Mouse (Mus musculus) C2C12 (cell line): Measurements from ENCODE around the gene Mrfap1. TPM values are rescaled to one million over a fixed set of nuclear protein-coding genes. Genes with fewer than 3 reads are reported as not detected.

Experiments used
- H3K27me3 ChIP-seq: one replicate; pipeline ENCODE4 v1.6.1; 2011; ENCODE audit not compliant: control insufficient read depth, insufficient read depth, insufficient read length
- H3K36me3 ChIP-seq: one replicate; pipeline ENCODE4 v1.6.1; 2011; ENCODE audit not compliant: control insufficient read depth, insufficient read depth
- H3K4me3 ChIP-seq: one replicate; pipeline ENCODE4 v1.5.1; 2011; ENCODE audit warnings: mild to moderate bottlenecking, control low read depth; ENCODE audit not compliant: poor library complexity, insufficient read depth, severe bottlenecking
- H3K79me2 ChIP-seq: one replicate; pipeline ENCODE4 v1.6.1; 2011; ENCODE audit not compliant: control insufficient read depth, insufficient read depth
- H3K79me3 ChIP-seq: one replicate; pipeline ENCODE4 v1.6.1; 2011; ENCODE audit warnings: low read depth, control low read depth
- H3ac ChIP-seq: one replicate; pipeline ENCODE3; 2011; ENCODE audit warnings: low read depth; ENCODE audit not compliant: control insufficient read depth, insufficient read length
- CEBPB ChIP-seq: IDR thresholded peaks from one replicate; pipeline ENCODE4 v1.6.1; 2011; ENCODE audit warnings: low read depth, mild to moderate bottlenecking, control low read depth, moderate library complexity
- CTCF ChIP-seq: IDR thresholded peaks from one replicate; pipeline ENCODE4 v1.5.1; 2011; ENCODE audit not compliant: control insufficient read depth, insufficient read depth, insufficient read length
- FOSL1 ChIP-seq: IDR thresholded peaks from one replicate; pipeline ENCODE4 v1.8.0; 2011; ENCODE audit warnings: mild to moderate bottlenecking, low read length; ENCODE audit not compliant: poor library complexity, insufficient read depth, severe bottlenecking
- MAX ChIP-seq: IDR thresholded peaks from one replicate; pipeline ENCODE4 v1.6.1; 2011; ENCODE audit warnings: mild to moderate bottlenecking, control low read depth
- MYOD1 ChIP-seq: IDR thresholded peaks from one replicate; pipeline ENCODE4 v1.6.1; 2011; ENCODE audit warnings: low read depth; ENCODE audit not compliant: control insufficient read depth, insufficient read length
- MYOG ChIP-seq: IDR thresholded peaks from one replicate; pipeline ENCODE4 v1.6.1; 2011; ENCODE audit not compliant: control insufficient read depth, insufficient read length; ENCODE audit errors: extremely low read depth
- USF1 ChIP-seq: IDR thresholded peaks from one replicate; pipeline ENCODE4 v1.6.1; 2011; ENCODE audit warnings: low read depth, mild to moderate bottlenecking, control low read depth, moderate library complexity
- polyA plus RNA-seq: library from polyadenylated mRNA; unstranded; fragments of >200 nt; fragmentation: generic; extraction: Trizol; gene quantifications from one replicate; pipeline ENCODE4 v1.2.1, GENCODE M21; 2012; ENCODE audit warnings: missing spikeins

Mrfap1 gene
- polyA plus RNA-seq, 1 experiment, result 347 TPM

DNA sequence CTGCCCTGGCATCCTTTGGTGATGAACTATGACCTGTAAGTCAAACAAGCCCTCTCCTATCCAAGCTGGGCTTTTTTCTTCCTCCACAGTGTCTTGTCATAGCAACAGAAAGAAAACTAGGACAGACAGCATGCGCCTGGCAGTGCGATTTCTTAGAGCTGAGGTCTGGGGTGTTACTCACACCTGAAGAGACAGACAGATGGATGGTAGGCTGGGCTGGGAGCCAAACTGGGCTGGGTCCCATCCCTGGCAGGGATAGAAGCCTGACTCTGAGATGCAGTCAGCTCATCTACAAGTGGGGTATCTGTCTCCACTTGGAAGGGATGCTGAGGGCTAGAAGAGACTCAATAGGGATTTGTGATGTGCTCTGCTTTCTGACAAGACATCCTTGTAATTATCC lies 42.5 kb upstream of the Mrfap1 start:
- H3ac ChIP-seq, result no peak overlapping the region
- no peak for TF ChIP-seq CEBPB
- TF ChIP-seq MYOG, result no peak
- TF ChIP-seq FOSL1, result no peak
- TF ChIP-seq USF1, result no peak
- TF ChIP-seq CTCF, result no peak
- no peak for TF ChIP-seq MYOD1
- TF ChIP-seq MAX, result no peak
- no peaks in the 10 kb centered on the region for H3K79me3 ChIP-seq
- H3K36me3 ChIP-seq, result no peaks in the 10 kb centered on the region
- H3K4me3 ChIP-seq, result no peak overlapping the region
- H3K27me3 ChIP-seq, result no peaks in the 10 kb centered on the region
- H3K79me2 ChIP-seq, result no peaks in the 10 kb centered on the region

DNA sequence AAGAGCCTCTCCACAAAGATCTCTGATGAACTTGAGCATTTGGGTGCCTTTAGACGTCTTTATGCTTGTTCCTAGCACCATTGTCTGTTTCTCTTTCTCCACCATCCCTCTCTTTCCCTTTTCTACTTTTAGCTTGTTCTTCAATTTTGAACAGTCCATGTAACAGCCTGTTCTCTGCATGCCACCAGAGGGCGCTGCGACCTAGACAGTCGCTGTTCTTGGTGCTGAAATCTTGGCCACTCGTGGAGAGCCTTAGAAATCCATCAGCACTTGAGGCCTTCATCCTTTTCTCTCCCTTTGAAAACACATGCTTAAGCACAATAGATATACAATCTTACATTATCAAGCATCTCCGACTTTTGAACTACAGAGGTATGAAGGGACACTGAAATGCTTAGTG lies 39.4 kb upstream of the Mrfap1 start:
- H3K79me3 ChIP-seq, result no peaks in the 10 kb centered on the region
- no peak overlapping the region for H3K4me3 ChIP-seq
- no peaks in the 10 kb centered on the region for H3K79me2 ChIP-seq
- H3ac ChIP-seq, result no peak overlapping the region
- no peak for TF ChIP-seq MYOG
- TF ChIP-seq CEBPB, result no peak
- TF ChIP-seq USF1, result no peak
- peak; percentile 51 for TF ChIP-seq CTCF
- TF ChIP-seq MYOD1, result no peak
- no peak for TF ChIP-seq FOSL1
- peak; percentile 62 for TF ChIP-seq MAX
- no peaks in the 10 kb centered on the region for H3K36me3 ChIP-seq
- H3K27me3 ChIP-seq, result peaks cover 4% of the 10 kb centered on the region

GRCm38 (mm10) chr5:36831272-36831671 lies 34.7 kb upstream of the Mrfap1 start:
- TF ChIP-seq MYOG (no peak), CEBPB (no peak)
- H3K79me2 ChIP-seq, result no peaks in the 10 kb centered on the region
- H3K27me3 ChIP-seq, result peaks cover 7% of the 10 kb centered on the region
- H3K4me3 ChIP-seq, result no peak overlapping the region
- H3K79me3 ChIP-seq, result no peaks in the 10 kb centered on the region
- H3ac ChIP-seq, result no peak overlapping the region
- H3K36me3 ChIP-seq, result no peaks in the 10 kb centered on the region

GRCm38 (mm10) chr5:36829913-36830879 lies 33.6 kb upstream of the Mrfap1 start, which contains the start of gene Man2b2:
Gene Man2b2 (minus strand): TSS chr5:36830653.
- H3K27me3 ChIP-seq, result peaks cover 7% of the 10 kb centered on the region
- peak within 1 kb of the TSS; percentile 27 for H3ac ChIP-seq
- no peaks in the 10 kb centered on the region for H3K79me2 ChIP-seq
- TF ChIP-seq CTCF (peak; percentile 100), MYOG (no peak), MAX (peak; percentile 71)
- peak within 1 kb of the TSS; percentile 32 for H3K4me3 ChIP-seq
- H3K36me3 ChIP-seq, result no peaks in the 10 kb centered on the region
- no peaks in the 10 kb centered on the region for H3K79me3 ChIP-seq

GRCm38 (mm10) chr5:36829098-36829497 lies 32.5 kb upstream of the Mrfap1 start:
- Histone ChIP-seq H3ac (no peak overlapping the region), H3K27me3 (peaks cover 7% of the 10 kb centered on the region), H3K79me2 (no peaks in the 10 kb centered on the region), H3K36me3 (no peaks in the 10 kb centered on the region), H3K4me3 (no peak overlapping the region), H3K79me3 (no peaks in the 10 kb centered on the region)
- no peak for TF ChIP-seq MYOG
- no peak for TF ChIP-seq USF1
- no peak for TF ChIP-seq FOSL1
- TF ChIP-seq CTCF, result no peak
- TF ChIP-seq MAX, result no peak
- no peak for TF ChIP-seq MYOD1
- no peak for TF ChIP-seq CEBPB

DNA sequence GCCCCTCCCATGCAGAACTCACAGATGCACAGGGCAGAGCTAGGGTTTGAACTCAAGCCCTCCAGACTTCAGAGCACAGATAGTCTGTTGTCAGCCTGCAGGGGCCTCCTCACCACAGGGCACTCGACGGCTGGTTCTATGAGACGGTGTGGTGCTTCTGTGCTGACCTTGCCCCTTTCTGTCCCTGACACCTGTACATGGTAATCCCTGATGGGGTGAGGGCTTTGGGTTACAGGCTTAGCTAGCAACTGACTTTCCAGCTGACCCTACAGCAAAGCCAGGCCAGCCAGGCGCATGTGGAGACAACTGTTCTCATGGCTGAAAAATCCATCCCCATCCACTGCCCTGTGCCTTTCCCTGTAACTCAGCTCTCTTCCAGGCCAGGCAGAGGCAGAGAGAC lies 26.3 kb upstream of the Mrfap1 start:
- Histone ChIP-seq H3K79me2 (no peaks in the 10 kb centered on the region), H3ac (no peak overlapping the region), H3K4me3 (no peak overlapping the region), H3K27me3 (peaks cover 3% of the 10 kb centered on the region), H3K36me3 (no peaks in the 10 kb centered on the region), H3K79me3 (no peaks in the 10 kb centered on the region)
- TF ChIP-seq USF1 (no peak), MYOG (no peak), MYOD1 (no peak), MAX (no peak), CEBPB (no peak), FOSL1 (no peak), CTCF (no peak)
